Mouse (Mus musculus) olfactory bulb, adult 2 months (tissue): ENCODE results near the gene Pon2.

Experiments
- CTCF ChIP-seq: fragments of 200-500 bp; IDR thresholded peaks from 2 replicates; pipeline ENCODE4 v1.5.1; 2012; ENCODE audit warnings: low read depth, mild to moderate bottlenecking, low read length, moderate library complexity; ENCODE audit not compliant: insufficient read depth
- POLR2A ChIP-seq: fragments of 200-500 bp; IDR thresholded peaks from 2 replicates; pipeline ENCODE4 v1.6.1; 2012; ENCODE audit warnings: mild to moderate bottlenecking, low read depth, low read length, moderate library complexity; ENCODE audit not compliant: insufficient read depth

DNA sequence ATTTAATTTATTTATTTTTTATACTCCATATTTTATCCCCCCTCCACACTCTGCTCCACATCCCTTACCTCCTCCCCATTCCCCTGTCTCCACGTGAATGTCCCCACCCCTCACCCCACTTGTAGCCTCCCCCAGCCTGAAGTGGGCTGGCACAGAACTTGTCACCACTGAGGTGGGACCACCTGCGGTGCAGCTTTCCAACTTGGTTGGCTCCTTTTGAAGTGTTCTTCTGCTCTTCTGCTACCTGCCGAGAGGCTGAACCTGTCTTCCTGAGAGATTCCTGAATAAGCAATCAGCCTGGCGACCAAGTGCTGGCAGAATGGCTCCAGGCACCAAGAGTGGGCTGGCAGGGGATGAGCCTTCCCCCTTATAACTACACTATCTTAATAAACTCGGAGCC is 35.8 kb upstream of the Pon2 start:
- TF ChIP-seq CTCF (no peak), POLR2A (no peak)
